Mouse (Mus musculus) midbrain, postnatal 0 days (tissue): ENCODE data around the gene Nim1k. TPM values are rescaled to one million over a fixed set of nuclear protein-coding genes. Genes with fewer than 3 reads are reported as not detected.
"Not testable (repeated sequence)": the region's sequence is repeated elsewhere in the genome, so short reads cannot be mapped to it uniquely, and the experiment has no call there.

Experiments used
- ATAC-seq: fragments of 200-750 bp; cut with Nextera tagmentation; 2 replicates; pipeline ENCODE4 v1.8.0; 2017; ENCODE audit warnings: moderate number of reproducible peaks, mild to moderate bottlenecking, moderate TSS enrichment, moderate library complexity; ENCODE audit not compliant: low FRiP score
- DNase-seq: peaks from one replicate; pipeline ENCODE4 v3.0.0-alpha.2; 2015; ENCODE audit warnings: low spot score
- H3K27ac ChIP-seq: fragments of 300-500 bp; sonication (generic); 2 replicates; pipeline ENCODE4 v1.5.1; 2014; ENCODE audit warnings: low read depth, mild to moderate bottlenecking, low read length, mixed read lengths
- H3K27me3 ChIP-seq: fragments of 300-500 bp; sonication (generic); 2 replicates; pipeline ENCODE4 v1.6.1; 2014; ENCODE audit warnings: low read length, control low read depth, mixed read lengths; ENCODE audit not compliant: insufficient read depth
- H3K36me3 ChIP-seq: fragments of 300-500 bp; sonication (generic); 2 replicates; pipeline ENCODE4 v1.6.1; 2014; ENCODE audit warnings: low read length, control low read depth, mixed read lengths; ENCODE audit not compliant: insufficient read depth
- H3K4me1 ChIP-seq: fragments of 300-500 bp; sonication (generic); 2 replicates; pipeline ENCODE4 v1.6.1; 2014; ENCODE audit warnings: mild to moderate bottlenecking, control low read depth, antibody characterized with exemption, low read length, mixed read lengths; ENCODE audit not compliant: insufficient read depth
- H3K4me2 ChIP-seq: fragments of 300-500 bp; sonication (generic); 2 replicates; pipeline ENCODE4 v1.6.1; 2014; ENCODE audit warnings: low read depth, mild to moderate bottlenecking, low read length, mixed read lengths; ENCODE audit not compliant: poor library complexity, severe bottlenecking
- H3K4me3 ChIP-seq: fragments of 300-500 bp; sonication (generic); 2 replicates; pipeline ENCODE4 v1.5.1; 2014; ENCODE audit warnings: low read depth, mild to moderate bottlenecking, low read length, moderate library complexity
- H3K9ac ChIP-seq: fragments of 300-500 bp; sonication (generic); replicated peaks from 2 replicates; pipeline ENCODE4 v1.6.1; 2014; ENCODE audit warnings: mild to moderate bottlenecking, low read length, moderate library complexity, mixed read lengths; ENCODE audit not compliant: poor library complexity, severe bottlenecking
- H3K9me3 ChIP-seq: fragments of 300-500 bp; sonication (generic); 2 replicates; pipeline ENCODE4 v1.6.1; 2016; ENCODE audit warnings: low read length, control low read depth
- CTCF ChIP-seq: IDR thresholded peaks from 2 replicates; pipeline ENCODE4 v1.5.1; 2016; ENCODE audit warnings: antibody characterized with exemption, mild to moderate bottlenecking
- WGBS: fragments of 180-500 bp; shearing (Covaris S2); extraction: QIAGEN DNeasy Blood & Tissue Kit; methylation state at CpG from one replicate; pipeline ENCODE4 v1.1.7; 2014; 5-methylcytosine and 5-hydroxymethylcytosine counted together
- polyA plus RNA-seq: library from polyadenylated mRNA; unstranded; fragments of >200 nt; fragmentation: Nextera tagmentation; extraction: Ambion mirVana; gene quantifications from 2 replicates; pipeline ENCODE4 v1.2.1, GENCODE M21; 2015
- total RNA-seq: library from RNA; depleted of rRNA; stranded (reverse); fragments of >200 nt; gene quantifications from 2 replicates; pipeline ENCODE4 v1.2.3, GENCODE M21; 2014

Nim1k gene
- total and polyA plus RNA-seq, 2 experiments from 2014 or later: 8.6 to 9.5 TPM

DNA sequence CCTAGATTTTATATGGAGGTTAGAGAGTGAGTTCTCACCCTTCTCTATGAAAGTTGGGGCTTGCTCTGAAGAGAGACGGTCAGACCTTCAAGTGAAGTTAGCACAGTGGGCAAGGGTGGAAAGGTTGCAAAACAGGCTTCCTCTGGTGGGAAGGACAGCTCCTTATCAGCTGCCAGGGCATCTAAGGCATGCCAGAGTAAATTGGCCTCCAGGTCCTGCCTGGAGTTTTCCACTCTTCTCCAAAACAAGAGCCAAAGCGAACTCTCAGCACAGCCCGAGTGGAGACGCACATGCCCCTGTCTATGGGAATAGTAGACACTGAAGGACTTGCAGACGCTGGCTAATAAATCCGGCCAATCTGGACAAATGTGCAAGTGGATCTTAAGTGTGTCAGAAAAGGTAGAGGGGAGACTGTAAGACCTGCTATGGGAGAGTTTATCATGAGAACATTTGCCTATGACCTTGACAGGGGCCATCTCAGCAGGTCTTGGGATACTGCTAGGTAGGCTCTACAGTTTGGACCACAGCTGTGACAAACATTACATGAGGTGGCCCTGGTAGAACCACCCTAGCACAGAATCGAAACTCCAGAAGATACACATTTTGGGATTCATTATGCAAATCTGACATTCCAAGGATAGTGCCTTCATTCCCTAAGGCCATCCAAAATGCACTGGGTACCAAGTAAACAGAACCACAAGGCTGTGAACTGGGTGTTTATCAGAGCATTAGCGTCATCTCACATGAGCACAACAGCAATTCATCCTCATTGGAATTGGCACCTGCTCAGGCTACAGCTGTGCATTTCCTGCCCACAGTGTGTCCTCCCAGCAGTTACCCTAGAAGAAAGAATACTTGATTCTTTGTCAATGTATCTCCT lies 46.1 kb downstream of the Nim1k start:
- ATAC-seq (peak; percentile 47; the same call in 1 of the 2 replicates), DNase-seq (no peak)
- Histone ChIP-seq H3K9ac (no peak overlapping the region), H3K4me2 (no peak overlapping the region), H3K27me3 (no peaks in the 10 kb centered on the region), H3K4me3 (no peak overlapping the region), H3K4me1 (no peaks in the 10 kb centered on the region), H3K27ac (no peak overlapping the region), H3K36me3 (peaks cover 50% of the 10 kb centered on the region), H3K9me3 (no peaks in the 10 kb centered on the region)
- TF ChIP-seq CTCF: no peak
- 87% methylated on average over 8 of the region's 8 CpGs for WGBS

DNA sequence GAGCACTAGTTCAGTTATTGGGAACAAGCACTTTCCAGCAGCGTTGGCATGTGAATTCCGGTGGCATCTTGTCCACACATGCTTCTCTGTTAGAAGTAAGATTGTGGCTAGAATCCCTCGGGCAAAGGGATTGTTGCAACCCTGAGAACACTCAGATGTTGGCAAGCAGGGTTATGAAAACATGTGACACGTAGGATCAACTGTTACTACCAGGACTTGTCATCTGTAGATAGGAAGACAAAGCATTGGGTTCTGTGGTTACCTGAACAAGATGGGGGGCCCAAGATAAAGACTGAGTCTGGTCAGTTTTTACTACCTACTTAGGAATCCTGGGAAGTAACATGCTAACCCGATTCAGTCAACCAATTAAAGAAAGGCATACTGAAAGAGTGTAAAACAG lies 46.7 kb downstream of the Nim1k start:
- Histone ChIP-seq H3K4me1 (no peaks in the 10 kb centered on the region), H3K9me3 (no peaks in the 10 kb centered on the region), H3K9ac (no peak overlapping the region), H3K4me3 (no peak overlapping the region), H3K27me3 (no peaks in the 10 kb centered on the region), H3K27ac (no peak overlapping the region), H3K36me3 (peaks cover 54% of the 10 kb centered on the region), H3K4me2 (no peak overlapping the region)
- ATAC-seq: no peak
- TF ChIP-seq CTCF: no peak
- no peak for DNase-seq
- WGBS: 90% methylated on average over 5 of the region's 5 CpGs

DNA sequence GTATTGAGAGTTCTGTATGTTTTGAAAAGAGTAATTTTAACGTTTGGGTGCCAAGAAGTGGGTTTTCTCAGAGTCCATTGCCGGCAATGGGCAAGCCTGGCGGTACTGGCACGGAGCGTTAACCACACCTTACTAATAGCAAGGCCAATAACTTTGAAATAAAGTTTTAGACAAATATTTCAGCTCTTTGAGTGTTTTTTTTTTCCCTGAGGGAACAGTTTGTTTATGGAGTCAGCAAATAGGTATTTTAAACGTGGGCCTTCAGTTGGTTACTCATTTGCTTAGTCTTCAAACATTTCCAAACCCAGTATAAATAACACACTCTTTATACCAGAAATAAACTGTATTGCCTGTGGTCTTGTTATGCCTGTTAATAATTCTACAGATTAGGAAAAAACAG lies 47.8 kb downstream of the Nim1k start:
- ATAC-seq (no peak), DNase-seq (no peak)
- no peaks in the 10 kb centered on the region for H3K4me1 ChIP-seq
- WGBS: 90% methylated on average over 6 of the region's 6 CpGs
- no peak overlapping the region for H3K9ac ChIP-seq
- H3K9me3 ChIP-seq: no peaks in the 10 kb centered on the region
- peaks cover 55% of the 10 kb centered on the region for H3K36me3 ChIP-seq
- H3K4me3 ChIP-seq: no peak overlapping the region
- no peaks in the 10 kb centered on the region for H3K27me3 ChIP-seq
- no peak for TF ChIP-seq CTCF
- no peak overlapping the region for H3K4me2 ChIP-seq
- no peak overlapping the region for H3K27ac ChIP-seq

DNA sequence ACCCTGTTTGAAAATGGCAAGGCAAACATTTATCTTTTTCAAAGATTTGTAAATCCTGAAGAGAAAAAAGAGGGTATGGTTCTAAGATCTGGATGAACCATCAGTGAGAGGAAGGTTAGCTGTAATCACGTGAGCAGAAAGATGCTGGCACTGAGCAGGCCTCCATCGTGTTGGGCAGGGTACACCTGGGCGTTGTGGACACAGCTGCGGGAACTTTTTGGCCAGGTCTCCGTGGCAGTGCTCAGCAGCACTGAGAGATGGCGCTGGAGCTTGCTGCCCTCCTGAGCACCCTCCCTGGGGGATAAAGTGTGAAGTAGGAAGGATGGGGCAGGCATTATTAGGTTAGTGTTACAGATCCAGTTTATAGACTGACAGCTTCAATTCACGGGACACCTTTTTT lies 48.7 kb downstream of the Nim1k start:
- Histone ChIP-seq H3K4me2 (no peak overlapping the region), H3K27me3 (no peaks in the 10 kb centered on the region), H3K36me3 (peaks cover 57% of the 10 kb centered on the region), H3K9ac (no peak overlapping the region), H3K27ac (no peak overlapping the region), H3K4me3 (no peak overlapping the region), H3K4me1 (no peaks in the 10 kb centered on the region), H3K9me3 (no peaks in the 10 kb centered on the region)
- WGBS: 80% methylated on average over 7 of the region's 7 CpGs
- DNase-seq (no peak), ATAC-seq (no peak)
- TF ChIP-seq CTCF: no peak

DNA sequence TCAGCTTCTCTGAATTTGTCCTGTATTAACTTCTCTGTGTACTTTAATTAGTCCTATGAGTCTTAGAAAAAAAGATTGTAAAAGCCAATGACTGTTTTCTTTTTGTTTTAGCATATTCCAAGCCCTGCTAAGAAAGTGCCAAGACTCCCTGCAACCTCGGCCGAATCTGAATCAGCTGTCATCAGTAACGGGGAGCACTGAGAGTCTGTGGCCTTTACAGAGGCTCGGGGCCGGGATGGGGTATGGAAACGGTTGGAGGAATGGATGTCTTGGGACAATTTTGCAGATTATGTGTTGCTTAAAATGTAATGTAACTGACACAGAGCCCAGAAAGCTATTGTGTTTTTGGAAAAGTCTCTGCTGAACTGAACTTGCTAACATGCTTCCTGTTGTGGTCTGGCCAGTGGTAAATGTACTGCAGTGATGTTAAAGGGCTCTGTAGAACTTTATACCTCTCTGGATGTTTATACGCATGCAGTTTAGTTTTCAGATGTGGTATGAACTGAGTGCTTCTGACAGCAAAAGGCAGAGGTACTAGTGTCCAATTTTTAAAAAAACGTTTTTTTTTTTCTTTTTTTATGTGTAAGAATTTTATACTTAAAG lies 49.3 kb downstream of the Nim1k start:
- not testable (repeated sequence) for ATAC-seq, DNase-seq
- H3K36me3 ChIP-seq: peaks cover 57% of the 10 kb centered on the region

DNA sequence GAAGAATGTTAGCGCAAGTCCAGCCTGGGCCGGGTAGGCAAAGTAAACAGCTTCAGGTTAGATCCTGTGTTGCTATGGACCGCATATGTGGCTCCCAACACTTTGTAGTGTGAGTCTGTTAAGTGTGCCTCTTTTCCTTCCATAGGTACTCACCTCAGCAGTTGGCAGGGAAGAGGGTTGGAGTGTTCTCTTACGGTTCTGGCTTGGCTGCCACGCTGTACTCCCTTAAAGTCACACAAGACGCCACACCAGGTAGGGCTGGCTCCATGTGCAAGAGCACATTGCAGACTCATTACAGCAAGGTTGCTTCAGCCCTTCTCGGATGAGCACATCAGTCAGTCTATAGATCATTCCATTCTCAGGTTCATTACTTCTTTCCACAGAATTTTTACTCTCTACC lies 51.4 kb downstream of the Nim1k start:
- no peaks in the 10 kb centered on the region for H3K4me1 ChIP-seq
- WGBS: 96% methylated on average over 7 of the region's 7 CpGs
- no peaks in the 10 kb centered on the region for H3K27me3 ChIP-seq
- peaks cover 57% of the 10 kb centered on the region for H3K36me3 ChIP-seq
- no peak overlapping the region for H3K27ac ChIP-seq
- ATAC-seq (no peak), DNase-seq (no peak)
- no peak overlapping the region for H3K9ac ChIP-seq
- H3K4me3 ChIP-seq: no peak overlapping the region
- no peaks in the 10 kb centered on the region for H3K9me3 ChIP-seq
- H3K4me2 ChIP-seq: no peak overlapping the region
- TF ChIP-seq CTCF: no peak

More for the DNA sequence above, 49.3 kb downstream of the Nim1k start:
- 85% methylated on average over 7 of the region's 8 CpGs for WGBS
- H3K4me1 ChIP-seq, H3K4me3 ChIP-seq, H3K27me3 ChIP-seq, H3K9ac ChIP-seq, H3K27ac ChIP-seq, H3K4me2 ChIP-seq, H3K9me3 ChIP-seq: not testable (repeated sequence)
